Mouse (Mus musculus): Measurements from ENCODE around the gene Prickle4.

DNA sequence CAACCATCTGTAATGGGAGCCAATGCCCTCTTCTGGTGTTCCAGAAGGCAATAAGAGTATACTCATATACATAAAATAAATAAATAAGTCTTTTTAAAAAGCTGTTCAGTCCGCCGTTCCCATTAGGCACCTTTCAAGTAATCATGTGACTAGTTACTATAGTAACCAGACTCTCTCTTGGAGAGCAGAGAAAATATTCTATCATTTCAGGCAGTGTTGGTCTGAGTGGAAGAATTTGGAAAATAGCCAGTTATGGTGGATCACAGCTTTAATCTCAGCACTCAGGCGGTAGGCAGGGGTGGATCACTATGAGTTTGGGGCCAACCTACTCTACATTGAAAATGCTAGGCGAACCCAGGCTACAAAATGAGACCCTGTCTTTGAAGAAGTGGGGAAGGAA lies 25.4 kb downstream of the Prickle4 start:
- TF ChIP-seq POLR2A (IDR thresholded peaks at IDR 0.05; ENCODE audit: borderline replicate concordance, low read depth, low read length) (no peak), CTCF (IDR thresholded peaks at IDR 0.05; ENCODE audit: low read depth, low read length) (no peak)
